Mouse (Mus musculus): ENCODE data around the gene Elmod3. TPM values are rescaled to one million over a fixed set of nuclear protein-coding genes. Genes with fewer than 3 reads are reported as not detected.

Elmod3 gene
- polyA plus RNA-seq, 1 experiment: 5.1 TPM

GRCm38 (mm10) chr6:72560801-72561200 lies 37.4 kb downstream of the Elmod3 start:
- H3K79me2 ChIP-seq (ENCODE audit: control insufficient read depth, insufficient read depth): no peaks in the 10 kb centered on the region
- H3ac ChIP-seq (ENCODE audit: control insufficient read depth, insufficient read length, low read depth): no peak overlapping the region
- peaks cover 58% of the 10 kb centered on the region for H3K36me3 ChIP-seq (ENCODE audit: control insufficient read depth, insufficient read depth)
- H3K27me3 ChIP-seq (ENCODE audit: control insufficient read depth, insufficient read depth, insufficient read length): no peaks in the 10 kb centered on the region
- TF ChIP-seq MYOG (IDR thresholded peaks at IDR 0.05; ENCODE audit: control insufficient read depth, extremely low read depth, insufficient read length) (no peak), FOSL1 (IDR thresholded peaks at IDR 0.05; ENCODE audit: insufficient read depth, low read length, poor library complexity, severe bottlenecking) (no peak), MYOD1 (IDR thresholded peaks at IDR 0.05; ENCODE audit: control insufficient read depth, insufficient read length, low read depth) (no peak), CEBPB (IDR thresholded peaks at IDR 0.05; ENCODE audit: low read depth) (no peak), MAX (IDR thresholded peaks at IDR 0.05) (no peak), CTCF (IDR thresholded peaks at IDR 0.05; ENCODE audit: control insufficient read depth, insufficient read depth, insufficient read length) (no peak), USF1 (IDR thresholded peaks at IDR 0.05; ENCODE audit: low read depth) (no peak)
- H3K4me3 ChIP-seq (ENCODE audit: insufficient read depth, poor library complexity, severe bottlenecking): no peak overlapping the region
- H3K79me3 ChIP-seq (ENCODE audit: low read depth): peaks cover 1% of the 10 kb centered on the region

- Histone ChIP-seq H3K79me3 (ENCODE audit: low read depth) (peaks cover 31% of the 10 kb centered on the region), H3K4me3 (ENCODE audit: insufficient read depth, poor library complexity, severe bottlenecking) (peak overlapping the region; percentile 18), H3K36me3 (ENCODE audit: control insufficient read depth, insufficient read depth) (peaks cover 17% of the 10 kb centered on the region), H3ac (ENCODE audit: control insufficient read depth, insufficient read length, low read depth) (peak overlapping the region; percentile 47), H3K79me2 (ENCODE audit: control insufficient read depth, insufficient read depth) (peaks cover 62% of the 10 kb centered on the region), H3K27me3 (ENCODE audit: control insufficient read depth, insufficient read depth, insufficient read length) (no peaks in the 10 kb centered on the region)
- no peak for TF ChIP-seq CEBPB (IDR thresholded peaks at IDR 0.05; ENCODE audit: low read depth)
- no peak for TF ChIP-seq FOSL1 (IDR thresholded peaks at IDR 0.05; ENCODE audit: insufficient read depth, low read length, poor library complexity, severe bottlenecking)
- TF ChIP-seq USF1 (IDR thresholded peaks at IDR 0.05; ENCODE audit: low read depth): no peak
- no peak for TF ChIP-seq CTCF (IDR thresholded peaks at IDR 0.05; ENCODE audit: control insufficient read depth, insufficient read depth, insufficient read length)
- no peak for TF ChIP-seq MYOG (IDR thresholded peaks at IDR 0.05; ENCODE audit: control insufficient read depth, extremely low read depth, insufficient read length)
- TF ChIP-seq MYOD1 (IDR thresholded peaks at IDR 0.05; ENCODE audit: control insufficient read depth, insufficient read length, low read depth): no peak
- TF ChIP-seq MAX (IDR thresholded peaks at IDR 0.05): no peak
These were observed 45.2 kb downstream of the Elmod3 start for GRCm38 (mm10) chr6:72553079-72553412.

GRCm38 (mm10) chr6:72552171-72553078 lies 45.8 kb downstream of the Elmod3 start:
- Histone ChIP-seq H3K79me3 (ENCODE audit: low read depth) (peaks cover 31% of the 10 kb centered on the region), H3K27me3 (ENCODE audit: control insufficient read depth, insufficient read depth, insufficient read length) (no peaks in the 10 kb centered on the region), H3K36me3 (ENCODE audit: control insufficient read depth, insufficient read depth) (peaks cover 12% of the 10 kb centered on the region), H3ac (ENCODE audit: control insufficient read depth, insufficient read length, low read depth) (peak overlapping the region; percentile 63), H3K4me3 (ENCODE audit: insufficient read depth, poor library complexity, severe bottlenecking) (peak overlapping the region; percentile 19), H3K79me2 (ENCODE audit: control insufficient read depth, insufficient read depth) (peaks cover 62% of the 10 kb centered on the region)
- TF ChIP-seq CEBPB (IDR thresholded peaks at IDR 0.05; ENCODE audit: low read depth) (no peak), MAX (IDR thresholded peaks at IDR 0.05) (peak; percentile 70), CTCF (IDR thresholded peaks at IDR 0.05; ENCODE audit: control insufficient read depth, insufficient read depth, insufficient read length) (no peak), MYOG (IDR thresholded peaks at IDR 0.05; ENCODE audit: control insufficient read depth, extremely low read depth, insufficient read length) (no peak)

- Histone ChIP-seq H3K27me3 (ENCODE audit: control insufficient read depth, insufficient read depth, insufficient read length) (no peaks in the 10 kb centered on the region), H3K4me3 (ENCODE audit: insufficient read depth, poor library complexity, severe bottlenecking) (peak overlapping the region; percentile 43), H3K79me3 (ENCODE audit: low read depth) (peaks cover 31% of the 10 kb centered on the region), H3K36me3 (ENCODE audit: control insufficient read depth, insufficient read depth) (peaks cover 7% of the 10 kb centered on the region), H3K79me2 (ENCODE audit: control insufficient read depth, insufficient read depth) (peaks cover 61% of the 10 kb centered on the region), H3ac (ENCODE audit: control insufficient read depth, insufficient read length, low read depth) (peak overlapping the region; percentile 81)
- TF ChIP-seq CTCF (IDR thresholded peaks at IDR 0.05; ENCODE audit: control insufficient read depth, insufficient read depth, insufficient read length) (no peak), MAX (IDR thresholded peaks at IDR 0.05) (no peak), USF1 (IDR thresholded peaks at IDR 0.05; ENCODE audit: low read depth) (no peak), FOSL1 (IDR thresholded peaks at IDR 0.05; ENCODE audit: insufficient read depth, low read length, poor library complexity, severe bottlenecking) (no peak), MYOG (IDR thresholded peaks at IDR 0.05; ENCODE audit: control insufficient read depth, extremely low read depth, insufficient read length) (no peak), MYOD1 (IDR thresholded peaks at IDR 0.05; ENCODE audit: control insufficient read depth, insufficient read length, low read depth) (no peak), CEBPB (IDR thresholded peaks at IDR 0.05; ENCODE audit: low read depth) (no peak)
These were observed 47.6 kb downstream of the Elmod3 start for GRCm38 (mm10) chr6:72550503-72551100.

GRCm38 (mm10) chr6:72550025-72550424 lies 48.2 kb downstream of the Elmod3 start:
- TF ChIP-seq FOSL1 (IDR thresholded peaks at IDR 0.05; ENCODE audit: insufficient read depth, low read length, poor library complexity, severe bottlenecking): no peak
- no peak for TF ChIP-seq USF1 (IDR thresholded peaks at IDR 0.05; ENCODE audit: low read depth)
- no peak for TF ChIP-seq CEBPB (IDR thresholded peaks at IDR 0.05; ENCODE audit: low read depth)
- no peak for TF ChIP-seq MYOD1 (IDR thresholded peaks at IDR 0.05; ENCODE audit: control insufficient read depth, insufficient read length, low read depth)
- TF ChIP-seq CTCF (IDR thresholded peaks at IDR 0.05; ENCODE audit: control insufficient read depth, insufficient read depth, insufficient read length): no peak
- no peak for TF ChIP-seq MAX (IDR thresholded peaks at IDR 0.05)
- no peak for TF ChIP-seq MYOG (IDR thresholded peaks at IDR 0.05; ENCODE audit: control insufficient read depth, extremely low read depth, insufficient read length)
- peak overlapping the region; percentile 43 for H3K4me3 ChIP-seq (ENCODE audit: insufficient read depth, poor library complexity, severe bottlenecking)

More at GRCm38 (mm10) chr6:72550025-72550424, 48.2 kb downstream of the Elmod3 start:
- Histone ChIP-seq H3K36me3 (ENCODE audit: control insufficient read depth, insufficient read depth) (peaks cover 2% of the 10 kb centered on the region), H3ac (ENCODE audit: control insufficient read depth, insufficient read length, low read depth) (peak overlapping the region; percentile 81), H3K27me3 (ENCODE audit: control insufficient read depth, insufficient read depth, insufficient read length) (no peaks in the 10 kb centered on the region), H3K79me3 (ENCODE audit: low read depth) (peaks cover 30% of the 10 kb centered on the region), H3K79me2 (ENCODE audit: control insufficient read depth, insufficient read depth) (peaks cover 55% of the 10 kb centered on the region)

Data from C2C12 (cell line).